Mouse (Mus musculus): ENCODE data around the gene Ppfia1. TPM values are rescaled to one million over a fixed set of nuclear protein-coding genes. Genes with fewer than 3 reads are reported as not detected.

The Ppfia1 gene
- total RNA-seq, 4 experiments from 2014 or later = 20.8 to 28.2 (median 25.6) TPM

- no peak for DNase-seq (ENCODE audit: low spot score in 2 of 2)
Measured at GRCm38 (mm10) chr7:144489067-144489774, 64.3 kb downstream of the Ppfia1 start.

GRCm38 (mm10) chr7:144480314-144480713, 73.2 kb downstream of the Ppfia1 start:
- DNase-seq (ENCODE audit: low spot score in 2 of 2) = no peak

DNA sequence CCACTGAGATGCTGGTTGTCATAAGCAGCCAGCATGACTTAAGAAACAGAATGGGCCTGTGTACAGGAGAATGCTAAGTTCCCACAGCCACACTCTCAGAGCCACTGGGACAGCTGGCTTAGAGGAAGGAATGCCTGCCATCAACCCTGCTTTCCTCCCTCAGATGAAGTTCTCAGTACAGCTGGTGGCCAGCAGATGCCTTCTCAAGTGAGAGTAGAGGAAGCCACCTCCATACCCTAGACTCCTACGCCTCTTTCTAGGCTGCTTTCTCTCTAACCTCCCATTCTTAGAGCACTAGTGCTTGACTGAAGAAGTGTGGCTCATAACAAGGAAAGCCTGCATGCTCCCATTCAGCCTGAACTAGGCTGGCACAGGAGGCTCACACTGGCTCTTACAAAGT, 74.0 kb downstream of the Ppfia1 start:
- no peak for DNase-seq (ENCODE audit: low spot score in 2 of 2)

DNA sequence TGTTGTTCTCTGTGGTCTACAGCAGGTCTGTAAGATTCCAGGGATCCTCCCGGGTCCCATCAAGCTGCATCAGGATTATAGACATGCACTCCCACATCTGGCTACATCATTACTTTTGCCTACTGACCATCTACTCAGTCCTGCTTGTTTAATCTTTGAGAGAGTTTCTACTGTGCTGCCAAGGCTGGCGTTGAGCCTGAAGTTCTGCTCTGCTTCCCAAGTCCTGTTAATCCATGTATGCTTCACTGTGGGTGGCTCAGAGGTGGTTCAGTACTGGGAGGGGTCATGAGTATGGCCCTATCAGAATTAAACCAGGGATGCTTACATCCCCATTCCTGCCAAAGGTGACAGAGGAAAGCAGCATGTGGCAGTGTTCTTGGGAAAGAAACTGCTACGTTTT, 77.8 kb downstream of the Ppfia1 start:
- DNase-seq (ENCODE audit: low spot score in 2 of 2) = no peak

DNA sequence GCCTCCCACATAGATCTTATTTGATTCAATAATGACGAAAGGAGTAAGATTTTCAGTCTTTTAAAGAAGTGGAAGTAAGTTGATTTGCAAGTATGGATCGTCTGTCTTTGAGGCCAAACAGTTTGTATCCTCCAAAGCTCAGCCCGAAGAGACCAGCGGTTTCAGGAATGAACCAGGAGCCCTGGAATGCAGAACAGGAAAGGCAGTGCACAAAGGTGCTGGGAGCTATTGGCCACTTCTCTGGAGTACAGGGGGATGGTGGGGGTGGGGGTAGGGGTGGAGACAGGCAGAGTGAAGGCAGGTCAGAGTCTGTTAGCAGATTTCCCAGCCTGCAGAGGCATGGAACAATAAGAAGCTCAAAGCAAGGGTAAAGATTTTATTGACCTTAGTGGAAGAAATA, 80.0 kb downstream of the Ppfia1 start:
- DNase-seq (ENCODE audit: low spot score in 2 of 2) = no peak

GRCm38 (mm10) chr7:144471103-144471502, 82.4 kb downstream of the Ppfia1 start:
- DNase-seq (ENCODE audit: low spot score in 2 of 2) = no peak

- peak; percentile 77 to 83 for DNase-seq (ENCODE audit: low spot score in 2 of 2)
Measured at GRCm38 (mm10) chr7:144470545-144471059, 82.9 kb downstream of the Ppfia1 start, which contains the start of gene Cttn. TSS of gene Cttn (minus strand) at chr7:144471009.

DNA sequence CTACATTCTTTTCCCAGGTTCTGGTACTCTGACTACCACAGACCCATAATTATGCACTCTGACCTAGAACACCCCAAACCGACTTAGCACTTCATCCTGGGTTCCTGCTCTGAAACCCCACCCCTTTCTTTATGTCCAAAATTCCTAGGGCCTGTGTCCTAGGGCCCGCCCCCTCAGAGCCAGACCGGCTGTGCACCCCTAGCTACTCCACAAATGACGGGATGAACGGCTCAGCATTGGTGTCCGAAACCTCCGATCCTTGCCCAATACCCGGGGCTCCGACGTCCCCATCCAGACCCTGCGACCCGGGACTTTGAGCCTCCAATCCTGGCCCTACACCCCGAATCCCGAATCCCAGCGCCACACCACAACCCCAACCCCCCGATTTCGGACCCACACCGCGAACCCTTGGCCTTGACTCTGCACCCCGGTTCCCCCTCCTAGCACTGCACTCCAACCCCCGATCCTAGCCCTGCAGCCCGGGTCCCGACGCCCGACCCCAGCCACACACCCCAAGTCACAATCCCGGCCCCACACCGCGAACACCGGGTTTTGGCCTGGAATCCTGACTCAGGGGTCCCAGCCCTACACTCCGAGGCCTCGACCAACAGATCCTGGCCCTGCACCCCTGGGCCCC, 83.5 kb downstream of the Ppfia1 start:
- DNase-seq (ENCODE audit: low spot score in 2 of 2) = no peak

GRCm38 (mm10) chr7:144469181-144469641, 84.3 kb downstream of the Ppfia1 start:
- no peak for DNase-seq (ENCODE audit: low spot score in 2 of 2)

DNA sequence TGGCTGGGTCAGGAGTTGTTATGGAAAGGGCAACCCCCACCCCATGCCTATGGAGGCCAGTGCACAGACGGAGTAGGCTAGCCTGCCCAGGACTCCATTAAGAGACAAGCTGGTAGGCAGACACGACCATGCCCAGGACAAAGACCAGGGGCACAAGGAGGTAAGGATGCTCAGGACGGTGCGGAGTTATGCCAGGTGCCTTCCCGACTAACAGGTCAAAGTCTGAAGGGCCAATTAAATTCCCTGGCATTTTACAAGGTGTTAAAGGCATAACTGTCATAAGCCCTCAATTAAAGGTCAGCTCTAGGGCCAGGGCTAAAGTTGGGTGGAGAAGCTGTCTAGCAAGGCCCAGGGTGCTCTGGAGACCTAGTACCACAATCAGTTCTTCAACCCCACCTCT, 84.8 kb downstream of the Ppfia1 start:
- no peak for DNase-seq (ENCODE audit: low spot score in 2 of 2)

GRCm38 (mm10) chr7:144462577-144462976, 91.0 kb downstream of the Ppfia1 start:
- DNase-seq (ENCODE audit: low spot score in 2 of 2) = no peak

GRCm38 (mm10) chr7:144461246-144461902, 92.2 kb downstream of the Ppfia1 start:
- no peak for DNase-seq (ENCODE audit: low spot score in 2 of 2)

GRCm38 (mm10) chr7:144458881-144459280, 94.6 kb downstream of the Ppfia1 start:
- no peak for DNase-seq (ENCODE audit: low spot score in 2 of 2)

DNA sequence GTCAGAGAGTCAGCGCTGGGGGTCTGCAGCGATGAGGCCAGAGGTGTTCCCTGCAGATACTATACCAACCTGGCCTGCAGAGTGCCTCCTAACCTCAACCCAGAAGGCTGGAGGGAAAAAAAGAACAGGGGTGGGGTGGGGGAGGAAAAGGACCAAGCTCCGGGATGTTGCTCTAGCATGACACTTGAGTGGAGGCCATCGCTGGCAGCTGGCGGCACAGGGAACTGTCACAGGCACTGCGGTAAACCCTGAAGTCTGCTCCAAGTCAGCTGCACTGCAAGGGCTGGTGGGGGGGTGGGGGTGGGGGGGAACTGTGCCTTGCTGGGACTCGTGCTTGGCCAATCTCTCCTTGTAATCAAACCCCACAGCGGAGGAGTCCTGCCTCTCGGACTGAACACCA, 102.9 kb downstream of the Ppfia1 start:
- DNase-seq (ENCODE audit: low spot score in 2 of 2) = no peak

DNA sequence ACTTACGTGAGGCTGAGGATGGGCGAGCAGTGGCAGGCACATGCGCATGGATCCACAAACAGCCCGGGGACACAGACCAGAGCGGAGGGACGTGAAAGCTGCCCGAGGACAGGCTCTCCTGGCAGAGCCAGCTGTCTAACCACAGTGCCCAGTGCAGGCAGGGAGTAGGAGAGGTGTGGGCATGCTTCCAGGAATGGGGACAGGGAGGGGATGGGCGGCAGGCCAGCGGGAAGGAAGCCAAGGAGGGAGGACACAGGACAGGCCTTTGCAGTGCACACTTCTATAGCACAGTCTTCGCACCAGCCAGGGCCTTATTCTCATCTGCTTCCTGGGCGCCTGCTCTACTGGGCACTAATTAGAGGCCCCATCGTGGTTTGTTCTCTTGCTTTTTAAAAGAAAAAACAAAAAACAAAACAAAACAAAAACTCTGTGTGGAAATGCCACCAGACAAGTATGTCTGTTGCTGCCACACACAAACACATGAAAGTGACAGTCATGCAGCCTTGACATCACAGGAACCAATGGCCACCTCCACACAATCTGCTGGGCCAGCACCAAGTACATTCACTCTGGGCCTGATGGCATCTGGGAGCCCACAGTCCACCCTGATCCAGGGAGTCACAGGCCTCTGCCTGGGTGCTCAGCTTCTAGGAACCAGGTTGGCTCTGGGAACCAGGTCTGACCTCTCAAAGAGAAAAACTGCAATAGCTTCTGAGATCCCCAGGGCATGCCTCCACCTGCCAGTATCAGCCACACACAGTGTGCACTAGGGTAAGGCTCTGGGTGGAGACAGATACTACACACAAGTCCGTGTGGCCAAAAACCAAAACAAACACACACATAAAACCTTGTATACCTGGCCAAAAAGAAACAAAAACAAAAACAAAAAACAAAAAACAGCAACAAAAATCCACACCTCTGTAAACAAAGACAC, 103.6 kb downstream of the Ppfia1 start:
- DNase-seq (ENCODE audit: low spot score in 2 of 2) = peak; percentile 58 to 62

DNA sequence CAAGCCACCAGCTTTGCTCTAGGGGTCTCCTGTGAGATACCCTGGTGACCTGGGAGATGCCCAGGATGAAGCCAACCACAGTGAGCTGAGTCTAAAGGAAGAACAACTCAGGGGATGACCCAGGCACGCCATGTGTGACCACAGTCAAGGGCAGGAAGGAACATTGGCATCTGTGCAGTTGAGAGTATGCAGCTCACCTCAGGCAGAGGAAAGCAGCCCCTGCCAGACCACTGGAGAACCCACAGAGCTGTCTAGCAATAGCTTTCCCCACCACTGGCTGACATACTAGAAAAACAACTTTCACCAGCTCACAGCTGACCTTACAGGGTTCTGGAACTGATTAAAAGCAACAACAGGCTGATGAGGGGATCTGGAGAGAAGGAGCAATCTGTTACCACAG, 105.3 kb downstream of the Ppfia1 start:
- no peak for DNase-seq (ENCODE audit: low spot score in 2 of 2)

- DNase-seq (ENCODE audit: low spot score in 2 of 2) = no peak
Measured at GRCm38 (mm10) chr7:144447146-144447545, 106.4 kb downstream of the Ppfia1 start.

DNA sequence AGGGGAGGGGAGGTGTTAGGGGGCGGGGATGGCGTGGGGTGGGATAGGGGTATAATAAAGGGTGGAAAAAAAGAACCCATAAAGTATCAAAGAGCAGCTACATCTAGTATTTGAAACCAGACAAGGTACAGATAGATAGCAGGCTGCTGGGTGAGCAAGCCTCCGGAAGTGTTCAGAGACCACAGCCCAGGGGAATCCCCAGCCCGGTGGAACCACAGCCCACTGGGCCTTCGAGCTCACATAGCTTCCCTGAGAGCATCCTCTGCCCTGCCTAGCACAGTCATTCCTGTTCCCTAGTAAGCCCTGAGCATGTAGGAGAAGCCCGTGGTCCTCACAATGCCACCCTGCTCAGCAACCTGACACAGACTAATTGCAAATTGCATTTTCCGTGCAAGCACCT, 108.7 kb downstream of the Ppfia1 start:
- no peak for DNase-seq (ENCODE audit: low spot score in 2 of 2)

DNA sequence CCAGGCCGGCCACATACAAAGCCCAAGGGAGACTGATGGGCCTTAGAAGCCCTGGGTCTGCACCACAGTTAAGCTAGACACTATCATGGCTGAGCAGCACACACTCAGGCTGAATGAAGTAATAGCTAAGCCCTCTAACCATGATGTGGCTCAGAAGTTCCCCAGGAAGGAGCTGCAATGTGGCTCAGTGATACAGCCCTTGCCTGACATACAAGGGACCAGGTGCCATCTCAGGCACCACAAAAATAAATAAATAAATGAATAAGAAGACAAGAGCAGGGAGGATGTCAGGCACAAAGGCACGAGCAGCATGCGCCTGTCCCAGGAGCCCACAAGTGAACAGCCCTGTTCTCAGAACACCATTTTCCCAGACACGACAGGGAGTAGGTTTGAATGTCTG, 111.6 kb downstream of the Ppfia1 start:
- no peak for DNase-seq (ENCODE audit: low spot score in 2 of 2)

DNA sequence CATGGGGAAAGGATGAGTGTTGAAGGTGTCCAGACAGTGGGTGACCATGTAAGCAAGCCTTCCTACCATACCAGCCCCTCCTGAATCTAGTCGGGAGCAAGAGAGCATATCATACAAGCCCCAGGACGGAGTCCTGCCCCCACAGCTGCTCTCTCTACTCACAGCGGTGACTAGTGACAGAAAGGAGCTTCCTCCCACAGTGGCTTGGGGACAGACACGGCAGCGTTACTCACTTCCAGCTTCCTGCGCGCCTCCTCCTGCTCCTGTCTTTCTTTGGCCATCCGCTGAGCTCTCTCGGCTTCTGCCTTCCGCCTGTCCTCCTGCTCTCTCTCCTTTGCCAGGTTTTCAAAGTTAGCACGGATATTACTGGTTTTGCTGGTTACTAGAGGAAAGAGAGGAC, 112.1 kb downstream of the Ppfia1 start:
- DNase-seq (ENCODE audit: low spot score in 2 of 2) = no peak

GRCm38 (mm10) chr7:144438811-144439210, 114.7 kb downstream of the Ppfia1 start:
- no peak for DNase-seq (ENCODE audit: low spot score in 2 of 2)
